11 mouse cellular contexts compared by ENCODE assay signal in genomic region chr9:67111836-67112584, GRCm38 (mm10).
DNase-seq lines count a peak whose midpoint lies in the region; ATAC-seq and TF ChIP-seq lines count a peak whose summit lies in the region.
"Had no signal": no experiment of that assay in that cellular context is flagged by ENCODE, and none has a peak within 500 bp of the region (broad histone marks: within the 10 kb centered on the region; RNA-seq: fewer than 3 reads in every experiment).

No protein-coding gene starts in this region.

- H3K4me2 ChIP-seq in neural tube, embryonic 11.5 days (ENCODE audit: low read depth), result no peak overlapping the region
- no peak overlapping the region for H3K4me2 ChIP-seq in hindbrain, embryonic 16.5 days (ENCODE audit: low read length)

- H3K9ac ChIP-seq in heart, adult 2 months (ENCODE audit: low read depth, low read length), result no peak overlapping the region
- H3K9ac ChIP-seq in neural tube, embryonic 11.5 days (ENCODE audit: low read length), result no peak overlapping the region
- H3K9ac ChIP-seq in hindbrain, embryonic 16.5 days (ENCODE audit: low read depth, low read length), result no peak overlapping the region

- no peak for DNase-seq in heart, embryonic 10.5 days (ENCODE audit: low spot score)
- DNase-seq in heart, adult 2 months, result no peak
- no peak for DNase-seq in neural tube, embryonic 11.5 days (ENCODE audit: low spot score)
- no peak for DNase-seq in neural tube, embryonic 10.5 days (ENCODE audit: extremely low spot score, low spot score)
- DNase-seq in cerebellum, postnatal 14 days, result no peak
- no peak for DNase-seq in urinary bladder, postnatal 36 days (ENCODE audit: low spot score in 2 of 2)
- DNase-seq: cerebellum, adult 2 months; gastrocnemius, postnatal 14 days; kidney, postnatal 25 days had no signal

- H3K4me3 ChIP-seq in heart, embryonic 10.5 days, result no peak overlapping the region
- no peak overlapping the region for H3K4me3 ChIP-seq in heart, adult 2 months
- no peak overlapping the region for H3K4me3 ChIP-seq in neural tube, embryonic 11.5 days (ENCODE audit: low read depth, low read length)
- no peak overlapping the region for H3K4me3 ChIP-seq in hindbrain, embryonic 16.5 days (ENCODE audit: low read length)
- H3K4me3 ChIP-seq: erythroblast, embryonic 14.5 days had no signal

- TF ChIP-seq EP300 in heart, adult 2 months (IDR thresholded peaks at IDR 0.05; ENCODE audit: insufficient read depth, low read depth, low read length), result no peak

- H3K27ac ChIP-seq in heart, embryonic 10.5 days, result 0 out of 2 replicates have a peak overlapping the region, but pooled peaks have one; percentile 30
- H3K27ac ChIP-seq in heart, adult 2 months, result no peak overlapping the region
- peak overlapping the region; percentile 56; the same call in 1 of the 2 replicates for H3K27ac ChIP-seq in neural tube, embryonic 11.5 days (ENCODE audit: low read depth, low read length)
- no peak overlapping the region for H3K27ac ChIP-seq in hindbrain, embryonic 16.5 days (ENCODE audit: low read depth, low read length)

- H3K4me1 ChIP-seq in heart, embryonic 10.5 days, result peaks cover 58% of the 10 kb centered on the region
- no peaks in the 10 kb centered on the region for H3K4me1 ChIP-seq in heart, adult 2 months (ENCODE audit: control insufficient read depth, insufficient read depth, low read length)
- peaks cover 11% of the 10 kb centered on the region; the same call in 1 of the 2 replicates for H3K4me1 ChIP-seq in neural tube, embryonic 11.5 days (ENCODE audit: control insufficient read depth, insufficient read depth, low read length)
- H3K4me1 ChIP-seq in hindbrain, embryonic 16.5 days (ENCODE audit: control insufficient read depth, insufficient read depth, low read depth, low read length), result no peaks in the 10 kb centered on the region

- H3K36me3 ChIP-seq in heart, embryonic 10.5 days, result no peaks in the 10 kb centered on the region
- no peaks in the 10 kb centered on the region for H3K36me3 ChIP-seq in heart, adult 2 months (ENCODE audit: control insufficient read depth, insufficient read depth, low read length)
- no peaks in the 10 kb centered on the region for H3K36me3 ChIP-seq in neural tube, embryonic 11.5 days (ENCODE audit: control insufficient read depth, insufficient read depth, low read length)
- no peaks in the 10 kb centered on the region for H3K36me3 ChIP-seq in hindbrain, embryonic 16.5 days (ENCODE audit: control insufficient read depth, insufficient read depth, low read length)

- no peak for TF ChIP-seq CTCF in heart, adult 2 months (IDR thresholded peaks at IDR 0.05)

- intact Hi-C loops in heart, adult 2 months (cut with DNase I), result no loop called here

- H3K9me3 ChIP-seq in heart, embryonic 10.5 days, result no peaks in the 10 kb centered on the region
- no peaks in the 10 kb centered on the region for H3K9me3 ChIP-seq in neural tube, embryonic 11.5 days (ENCODE audit: control insufficient read depth, low read length)
- no peaks in the 10 kb centered on the region for H3K9me3 ChIP-seq in hindbrain, embryonic 16.5 days (ENCODE audit: control insufficient read depth, low read length)

- no peaks in the 10 kb centered on the region for H3K79me2 ChIP-seq in heart, adult 2 months (replicated peaks; ENCODE audit: control insufficient read depth, insufficient read depth, low read length)

- H3K27me3 ChIP-seq in heart, embryonic 10.5 days (ENCODE audit: insufficient read depth, poor library complexity, severe bottlenecking), result no peaks in the 10 kb centered on the region
- no peaks in the 10 kb centered on the region for H3K27me3 ChIP-seq in heart, adult 2 months (ENCODE audit: control insufficient read depth, insufficient read depth, low read length)
- no peaks in the 10 kb centered on the region for H3K27me3 ChIP-seq in neural tube, embryonic 11.5 days (ENCODE audit: control insufficient read depth, insufficient read depth, low read length)
- no peaks in the 10 kb centered on the region for H3K27me3 ChIP-seq in hindbrain, embryonic 16.5 days (replicated peaks; ENCODE audit: control insufficient read depth, insufficient read depth, low read length)

- TF ChIP-seq POLR2A in heart, adult 2 months (IDR thresholded peaks at IDR 0.05; ENCODE audit: insufficient read depth, low read depth, low read length), result no peak

- 78% methylated on average over 4 of the region's 4 CpGs for WGBS in heart, embryonic 10.5 days
- WGBS in heart, adult 2 months, result 82% methylated on average over 4 of the region's 4 CpGs
- 66% methylated on average over 4 of the region's 4 CpGs for WGBS in neural tube, embryonic 11.5 days
- WGBS in hindbrain, embryonic 16.5 days, result 71% methylated on average over 4 of the region's 4 CpGs

- peak; percentile 61 for ATAC-seq in neural tube, embryonic 11.5 days (ENCODE audit: insufficient read depth, low FRiP score, low TSS enrichment)
- ATAC-seq in hindbrain, embryonic 16.5 days, result peak; percentile 70

Comparison
In these comparisons a context has a peak if more than half of its experiments do, and no peak if none do; other contexts are left out.
1. H3K27ac ChIP-seq: peak in heart, embryonic 10.5 days (single experiment) and neural tube, embryonic 11.5 days (single experiment); none in heart, adult 2 months (single experiment) and hindbrain, embryonic 16.5 days (single experiment).